Mouse (Mus musculus) brown adipose tissue, adult 24 weeks (tissue): ENCODE measurements around the gene Prps1. TPM values are rescaled to one million over a fixed set of nuclear protein-coding genes. Genes with fewer than 3 reads are reported as not detected.

ENCODE experiments used
- H3K27ac ChIP-seq: fragments of 200-500 bp; replicated peaks from 2 replicates; pipeline ENCODE4 v1.5.1; 2012; ENCODE audit warnings: low read depth, mild to moderate bottlenecking, low read length
- H3K4me1 ChIP-seq: fragments of 200-500 bp; 2 replicates; pipeline ENCODE4 v1.6.1; 2012; ENCODE audit warnings: low read length, mixed read lengths; ENCODE audit not compliant: control insufficient read depth, insufficient read depth, insufficient read length
- H3K4me3 ChIP-seq: fragments of 200-500 bp; 2 replicates; pipeline ENCODE4 v1.5.1; 2012; ENCODE audit warnings: low read depth, mild to moderate bottlenecking, low read length, moderate library complexity; ENCODE audit not compliant: insufficient read depth
- polyA plus RNA-seq: library from polyadenylated mRNA; stranded (reverse); fragments of >200 nt; gene quantifications from 2 replicates; pipeline ENCODE4 v1.2.4, GENCODE M21; 2012; ENCODE audit not compliant: missing spikeins, insufficient read depth, insufficient read length

Gene Prps1
- polyA plus RNA-seq, 1 experiment = 18.1 TPM

DNA sequence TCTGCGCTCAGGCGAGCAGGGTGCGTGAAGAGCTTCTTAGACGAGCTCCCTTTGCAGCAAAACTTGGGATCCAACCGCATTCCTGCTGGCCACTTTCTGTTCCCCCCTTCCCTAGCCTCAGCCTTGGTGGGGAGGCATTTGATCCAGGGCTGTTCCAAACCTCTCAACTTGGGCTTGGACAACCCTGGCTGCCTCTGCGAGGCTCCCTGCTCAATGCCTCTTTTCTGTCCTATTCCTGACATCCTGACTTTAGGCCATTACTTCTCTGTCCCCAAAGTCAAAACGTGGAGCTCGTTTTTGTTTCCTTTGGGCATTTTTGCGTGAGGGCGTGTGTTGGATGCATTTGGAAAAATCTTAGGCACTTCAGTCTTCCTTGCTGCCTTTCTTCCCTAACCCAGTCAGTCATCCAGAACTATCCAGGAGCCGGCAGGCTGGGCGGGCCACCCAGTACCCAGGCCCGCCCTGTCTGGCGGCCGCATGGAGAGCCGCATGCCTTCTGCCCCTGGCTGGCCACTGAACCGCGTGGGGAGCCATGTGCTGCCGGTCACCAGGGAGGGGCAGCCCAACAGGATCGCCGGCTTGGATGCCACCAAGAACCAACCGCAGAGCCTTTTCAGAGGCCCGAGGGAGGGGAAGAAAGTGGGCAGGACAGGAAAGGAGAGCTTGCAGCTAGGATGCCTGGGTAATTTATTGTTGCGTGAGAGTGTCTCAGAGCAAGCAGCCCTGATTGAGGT, 54.5 kb downstream of the Prps1 start:
- peak overlapping the region; percentile 66 for H3K27ac ChIP-seq

DNA sequence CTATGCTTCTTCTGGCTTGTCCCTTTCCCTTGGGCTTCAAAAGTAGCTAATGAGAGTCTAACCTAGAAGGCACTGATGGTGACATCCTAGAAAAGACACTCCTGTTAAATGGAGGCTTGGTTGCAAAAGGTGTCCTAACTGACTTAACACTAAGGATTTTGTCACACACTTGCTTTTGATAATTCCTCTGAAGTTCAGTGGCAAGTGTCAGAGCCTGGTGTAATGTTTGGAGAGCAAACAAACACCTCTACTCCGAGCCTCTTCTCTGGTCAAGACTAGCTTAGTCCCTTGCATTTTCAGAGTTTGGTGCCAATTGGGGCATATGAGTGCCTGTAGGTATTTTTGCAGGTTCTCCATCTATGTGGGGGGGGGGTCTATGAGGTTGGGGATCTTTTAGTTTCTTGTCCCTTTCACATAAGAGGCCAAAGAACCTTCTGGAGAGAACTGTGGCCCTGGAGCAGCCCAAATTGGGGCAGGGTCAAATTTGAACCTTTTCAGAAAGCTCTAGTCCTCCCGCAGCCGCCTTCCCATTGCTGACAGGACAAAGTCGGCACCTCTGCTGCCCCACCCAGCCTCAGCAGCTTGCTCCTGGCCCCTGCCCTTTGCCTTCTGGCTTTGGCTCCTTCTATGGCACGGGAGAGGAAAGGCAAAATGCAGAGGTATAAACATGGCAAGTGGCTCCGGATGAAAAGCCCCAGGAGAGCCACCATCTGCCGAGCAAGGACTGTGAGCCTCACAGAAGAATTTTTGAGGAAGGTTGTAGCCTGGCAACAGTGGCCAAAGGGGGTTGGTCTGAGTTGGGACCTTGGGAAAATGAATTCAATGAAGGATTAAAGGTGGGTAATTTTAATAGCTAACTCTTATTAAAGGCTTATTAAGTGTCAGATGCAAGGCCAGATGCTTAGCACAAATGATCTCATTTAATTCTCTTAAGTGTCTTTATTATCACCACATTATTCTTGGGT, 55.6 kb downstream of the Prps1 start:
- Histone ChIP-seq H3K4me1 (peaks cover 16% of the 10 kb centered on the region), H3K27ac (peak overlapping the region; percentile 2), H3K4me3 (no peak overlapping the region)

More for the DNA sequence above, 54.5 kb downstream of the Prps1 start:
- peaks cover 16% of the 10 kb centered on the region for H3K4me1 ChIP-seq
- no peak overlapping the region for H3K4me3 ChIP-seq

DNA sequence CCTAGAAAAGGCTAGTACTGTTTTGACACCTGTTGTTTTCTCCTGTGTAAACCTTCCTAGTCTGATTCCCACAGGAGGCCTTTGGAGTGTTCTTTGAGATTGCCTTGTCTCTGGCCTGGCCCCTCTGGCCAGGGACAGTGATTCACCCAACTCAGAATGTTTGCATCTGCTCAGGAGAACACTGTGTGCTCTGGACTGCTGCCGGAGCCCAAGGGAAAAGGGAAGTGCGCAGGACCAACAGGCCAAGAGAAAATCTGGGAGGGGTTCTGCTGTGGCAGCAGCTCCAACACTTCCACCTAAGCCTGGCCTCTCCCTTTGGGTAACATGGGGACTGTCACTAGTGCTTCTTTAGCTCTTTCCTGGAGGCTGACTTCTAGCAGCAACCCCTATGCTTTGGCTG, 57.0 kb downstream of the Prps1 start:
- peaks cover 16% of the 10 kb centered on the region for H3K4me1 ChIP-seq
- peak overlapping the region; percentile 48; the same call in 1 of the 2 replicates for H3K27ac ChIP-seq
- H3K4me3 ChIP-seq = no peak overlapping the region

DNA sequence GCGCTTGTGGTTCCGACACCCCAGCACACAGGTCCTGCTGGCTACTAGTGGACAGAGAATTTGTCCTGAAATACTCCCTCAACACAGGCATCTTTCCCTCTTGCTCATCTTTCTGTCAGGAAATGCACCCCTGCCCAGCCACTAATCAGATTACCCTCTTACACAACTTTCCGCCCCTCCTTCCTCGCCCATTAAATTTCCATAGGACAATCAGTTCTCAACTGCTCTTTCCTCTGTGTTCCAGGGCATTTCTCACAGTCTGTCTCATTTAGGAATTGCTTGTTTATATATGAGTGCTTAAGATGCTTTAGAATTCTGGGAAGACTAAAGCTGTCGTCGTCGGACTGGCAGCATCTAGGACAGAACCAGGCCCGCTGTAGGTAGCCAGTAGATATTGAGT, 61.9 kb downstream of the Prps1 start:
- Histone ChIP-seq H3K27ac (no peak overlapping the region), H3K4me3 (no peak overlapping the region), H3K4me1 (peaks cover 4% of the 10 kb centered on the region; the same call in 1 of the 2 replicates)

DNA sequence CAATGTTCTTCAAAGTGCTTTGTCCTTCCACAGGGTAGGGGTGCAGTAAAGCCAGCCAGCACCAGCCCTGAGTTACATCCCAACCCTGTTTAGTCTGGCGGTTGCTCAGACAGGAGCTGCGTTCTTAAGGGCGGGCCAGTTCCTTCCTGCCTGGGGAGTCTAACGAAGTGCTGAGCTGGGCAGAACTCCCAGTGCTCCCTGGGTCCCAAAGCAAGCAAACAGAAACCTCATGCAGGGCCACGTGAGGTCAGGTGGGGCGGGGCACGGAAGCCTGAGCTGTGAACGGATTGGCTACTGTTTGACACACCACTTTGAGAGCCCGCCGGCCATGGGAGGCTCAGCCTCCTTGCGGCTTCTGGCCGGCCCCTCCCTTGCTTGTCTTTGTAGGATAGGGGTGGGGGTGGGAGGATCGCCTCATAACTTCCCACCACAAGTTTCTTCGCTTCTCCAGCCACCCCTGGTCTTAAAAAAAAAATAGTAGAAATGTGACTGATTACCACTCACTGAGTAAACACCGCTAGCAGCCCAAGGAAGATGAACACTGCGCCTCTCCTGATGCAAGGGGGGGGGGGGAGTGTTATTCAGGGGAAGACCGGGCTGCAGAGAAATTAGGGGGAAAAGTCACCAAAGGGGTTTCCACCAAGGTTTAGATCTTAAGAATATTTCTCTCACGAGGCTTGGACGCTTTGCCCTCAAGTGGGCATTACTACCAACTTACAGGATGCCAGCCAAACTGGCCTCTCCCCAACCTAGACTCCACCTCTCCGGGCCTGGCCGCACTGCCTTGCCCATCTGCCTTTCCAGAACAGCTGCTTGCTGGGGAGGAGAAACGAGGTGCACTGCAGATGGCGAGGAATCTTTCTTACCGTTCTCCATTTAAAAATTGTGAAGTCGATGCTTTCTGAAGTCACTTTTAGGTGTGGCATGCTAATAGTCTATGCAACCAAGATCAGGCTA, 64.0 kb downstream of the Prps1 start:
- peak overlapping the region; percentile 38 for H3K4me3 ChIP-seq
- peaks cover 4% of the 10 kb centered on the region; the same call in 1 of the 2 replicates for H3K4me1 ChIP-seq
- H3K27ac ChIP-seq = peak overlapping the region; percentile 88

DNA sequence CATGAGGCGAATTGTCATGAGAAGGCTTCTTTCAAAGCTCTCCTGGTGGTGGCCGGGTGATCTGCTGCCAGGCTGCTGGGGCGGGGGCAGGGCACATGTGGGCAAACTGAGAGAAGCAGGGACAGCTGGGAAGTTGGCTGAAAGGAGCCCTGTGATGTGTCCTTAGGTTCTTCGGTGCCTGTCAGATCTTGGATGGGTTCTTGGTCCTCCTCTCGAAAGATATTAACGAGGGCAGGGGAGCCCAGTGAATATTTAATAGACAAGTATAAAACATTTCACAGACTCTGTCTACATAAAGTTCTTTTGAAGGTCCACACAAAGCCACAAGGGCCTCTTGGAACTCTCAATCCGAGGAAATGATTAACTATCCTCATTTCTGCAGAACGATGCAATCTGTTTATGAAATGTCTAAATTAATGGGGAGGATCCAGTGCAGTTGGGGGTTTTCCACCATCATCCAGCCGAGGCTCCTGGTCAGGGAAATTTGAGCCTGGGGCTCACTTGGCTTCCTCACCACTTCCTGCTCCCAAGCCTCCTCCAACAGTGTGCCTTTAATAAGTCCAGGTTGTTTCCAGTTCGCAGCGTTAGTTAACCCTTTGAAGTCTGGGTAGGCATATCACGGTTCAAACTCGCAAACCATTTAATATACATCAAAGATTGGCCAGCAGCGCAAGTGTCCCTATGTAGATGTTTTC, 65.8 kb downstream of the Prps1 start:
- Histone ChIP-seq H3K4me3 (no peak overlapping the region), H3K27ac (no peak overlapping the region), H3K4me1 (peaks cover 4% of the 10 kb centered on the region; the same call in 1 of the 2 replicates)

DNA sequence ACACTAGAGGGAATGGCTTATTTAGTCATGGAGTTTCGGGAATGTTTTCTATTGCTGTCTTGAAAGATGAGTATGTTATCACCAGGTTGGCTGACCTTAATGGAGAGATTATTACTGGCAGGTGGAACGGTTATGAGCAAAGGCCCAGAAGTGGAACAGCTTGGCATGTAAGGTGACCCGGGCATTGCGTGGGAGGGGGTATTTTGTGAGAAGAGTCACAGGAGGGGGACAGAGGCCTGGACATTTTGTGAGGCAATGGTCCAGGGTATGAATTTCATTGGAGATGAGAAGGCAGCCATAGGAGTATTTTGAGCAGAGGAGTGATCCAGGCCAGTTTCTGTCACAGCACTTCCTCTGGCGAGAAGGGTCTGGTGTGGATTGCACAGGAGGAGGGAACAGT, 67.8 kb downstream of the Prps1 start:
- no peak overlapping the region for H3K27ac ChIP-seq
- H3K4me3 ChIP-seq = no peak overlapping the region
- peaks cover 7% of the 10 kb centered on the region; the same call in 1 of the 2 replicates for H3K4me1 ChIP-seq

Other genes with a start within 250 kb of the Prps1 start
- gene Frmpd3, start 114.3 kb upstream of the Prps1 start, polyA plus RNA-seq = 4.0 and 4.1 TPM in 2 replicates
- 38.4 and 73.3 TPM in 2 replicates for gene Tsc22d3, start 144.0 kb downstream of the Prps1 start, polyA plus RNA-seq
- 7.4 and 8.5 TPM in 2 replicates for gene Mid2, start 208.0 kb downstream of the Prps1 start, polyA plus RNA-seq